Mouse (Mus musculus) ES-Bruce4 (cell line): ENCODE measurements around the gene Proz. TPM values are rescaled to one million over a fixed set of nuclear protein-coding genes. Genes with fewer than 3 reads are reported as not detected.

Experiments used
- H3K27ac ChIP-seq: 2 replicates; pipeline ENCODE4 v1.5.1; 2012; ENCODE audit warnings: low read length, inconsistent platforms; ENCODE audit not compliant: insufficient read depth
- H3K27me3 ChIP-seq: 2 replicates; pipeline ENCODE4 v1.6.1; 2012; ENCODE audit warnings: mild to moderate bottlenecking, low read length, inconsistent platforms; ENCODE audit not compliant: control insufficient read depth, poor library complexity, insufficient read depth, severe bottlenecking
- H3K36me3 ChIP-seq: 2 replicates; pipeline ENCODE4 v1.6.1; 2012; ENCODE audit warnings: inconsistent platforms, mild to moderate bottlenecking, low read length, moderate library complexity; ENCODE audit not compliant: control insufficient read depth, poor library complexity, insufficient read depth, severe bottlenecking
- H3K4me1 ChIP-seq: one replicate; pipeline ENCODE4 v1.8.1; 2011; ENCODE audit warnings: low read length; ENCODE audit not compliant: control insufficient read depth, insufficient read depth
- H3K4me3 ChIP-seq: 2 replicates; pipeline ENCODE4 v1.5.1; 2011; ENCODE audit warnings: low read depth, mild to moderate bottlenecking, low read length
- H3K9ac ChIP-seq: 2 replicates; pipeline ENCODE4 v1.6.1; 2012; ENCODE audit warnings: low read depth, mild to moderate bottlenecking, inconsistent platforms; ENCODE audit not compliant: poor library complexity, severe bottlenecking
- H3K9me3 ChIP-seq: replicated peaks from 2 replicates; pipeline ENCODE4 v1.6.1; 2012; ENCODE audit warnings: mild to moderate bottlenecking, low read length, inconsistent platforms; ENCODE audit not compliant: control insufficient read depth, poor library complexity, insufficient read depth, severe bottlenecking
- CTCF ChIP-seq: IDR thresholded peaks from one replicate; pipeline ENCODE4 v1.8.1; 2011; ENCODE audit warnings: low read depth, low read length
- EP300 ChIP-seq: IDR thresholded peaks from 2 replicates; pipeline ENCODE4 v1.6.1; 2011; ENCODE audit warnings: low read depth, low read length; ENCODE audit not compliant: insufficient read depth
- POLR2A ChIP-seq: IDR thresholded peaks from one replicate; pipeline ENCODE4 v1.8.1; 2011; ENCODE audit warnings: low read length; ENCODE audit not compliant: insufficient read depth
- polyA plus RNA-seq: library from polyadenylated mRNA; stranded (reverse); fragments of >200 nt; gene quantifications from 2 replicates; pipeline ENCODE4 v1.2.4, GENCODE M21; 2011; ENCODE audit warnings: low read depth; ENCODE audit not compliant: missing spikeins, insufficient read depth, insufficient read length

The Proz gene
- polyA plus RNA-seq, 1 experiment = not detected

DNA sequence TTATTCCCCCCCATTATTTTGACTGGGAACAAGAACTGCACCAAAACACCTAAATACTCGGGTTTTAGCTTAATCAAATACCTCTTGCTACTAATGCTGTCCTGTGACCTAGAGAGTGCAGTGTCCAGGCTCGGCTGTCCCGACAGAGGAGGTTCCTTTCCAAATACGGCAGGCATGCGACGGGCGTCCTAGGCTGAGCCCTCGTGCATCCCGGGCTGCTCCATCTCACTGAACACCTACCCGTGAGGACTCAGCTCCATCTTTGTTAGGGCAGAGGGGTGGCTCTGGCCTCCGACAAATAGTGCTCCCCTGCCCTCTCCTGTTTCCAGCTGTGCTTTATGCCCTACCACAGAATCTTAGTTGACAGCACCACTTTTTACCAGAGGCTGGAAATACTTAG lies 51.2 kb downstream of the Proz start:
- no peak for TF ChIP-seq POLR2A
- H3K9ac ChIP-seq = no peak overlapping the region
- H3K4me3 ChIP-seq = no peak overlapping the region
- no peak overlapping the region for H3K27ac ChIP-seq
- no peaks in the 10 kb centered on the region for H3K27me3 ChIP-seq
- no peaks in the 10 kb centered on the region for H3K36me3 ChIP-seq
- no peaks in the 10 kb centered on the region for H3K4me1 ChIP-seq
- H3K9me3 ChIP-seq = no peaks in the 10 kb centered on the region

- Histone ChIP-seq H3K4me1 (no peaks in the 10 kb centered on the region), H3K4me3 (no peak overlapping the region), H3K36me3 (no peaks in the 10 kb centered on the region), H3K27ac (no peak overlapping the region), H3K9ac (no peak overlapping the region), H3K9me3 (no peaks in the 10 kb centered on the region), H3K27me3 (no peaks in the 10 kb centered on the region)
- TF ChIP-seq CTCF = no peak
Observed at GRCm38 (mm10) chr8:13113232-13113631, 52.5 kb downstream of the Proz start.

DNA sequence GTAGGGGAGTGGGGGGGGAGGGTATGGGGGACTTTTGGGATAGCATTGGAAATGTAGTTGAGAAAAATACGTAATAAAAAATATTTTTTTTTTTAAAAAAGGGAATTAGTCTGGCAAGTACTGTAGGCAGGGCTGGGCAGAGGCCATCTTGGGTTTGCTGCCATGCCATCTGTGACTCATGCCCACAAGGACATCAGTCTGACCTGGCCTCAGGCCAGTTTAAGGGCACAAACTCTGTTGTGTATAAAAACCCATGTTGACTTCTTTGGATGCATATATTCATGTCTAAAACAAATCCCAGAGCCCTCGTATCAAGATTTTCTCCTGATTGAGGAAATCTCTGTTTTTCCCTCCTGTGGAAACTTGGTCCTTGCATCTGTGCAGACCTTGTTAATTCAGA lies 56.4 kb downstream of the Proz start:
- no peaks in the 10 kb centered on the region for H3K27me3 ChIP-seq
- H3K9ac ChIP-seq = no peak overlapping the region
- no peaks in the 10 kb centered on the region for H3K9me3 ChIP-seq
- TF ChIP-seq EP300 (no peak), CTCF (no peak), POLR2A (no peak)
- no peak overlapping the region for H3K4me3 ChIP-seq
- no peak overlapping the region for H3K27ac ChIP-seq
- no peaks in the 10 kb centered on the region for H3K36me3 ChIP-seq
- no peaks in the 10 kb centered on the region for H3K4me1 ChIP-seq

GRCm38 (mm10) chr8:13118516-13118915 lies 57.8 kb downstream of the Proz start:
- H3K9me3 ChIP-seq = no peaks in the 10 kb centered on the region
- no peak overlapping the region for H3K4me3 ChIP-seq
- H3K36me3 ChIP-seq = no peaks in the 10 kb centered on the region
- H3K4me1 ChIP-seq = no peaks in the 10 kb centered on the region
- no peak overlapping the region for H3K27ac ChIP-seq
- no peak for TF ChIP-seq CTCF
- no peak for TF ChIP-seq POLR2A
- TF ChIP-seq EP300 = no peak
- H3K27me3 ChIP-seq = no peaks in the 10 kb centered on the region
- no peak overlapping the region for H3K9ac ChIP-seq

DNA sequence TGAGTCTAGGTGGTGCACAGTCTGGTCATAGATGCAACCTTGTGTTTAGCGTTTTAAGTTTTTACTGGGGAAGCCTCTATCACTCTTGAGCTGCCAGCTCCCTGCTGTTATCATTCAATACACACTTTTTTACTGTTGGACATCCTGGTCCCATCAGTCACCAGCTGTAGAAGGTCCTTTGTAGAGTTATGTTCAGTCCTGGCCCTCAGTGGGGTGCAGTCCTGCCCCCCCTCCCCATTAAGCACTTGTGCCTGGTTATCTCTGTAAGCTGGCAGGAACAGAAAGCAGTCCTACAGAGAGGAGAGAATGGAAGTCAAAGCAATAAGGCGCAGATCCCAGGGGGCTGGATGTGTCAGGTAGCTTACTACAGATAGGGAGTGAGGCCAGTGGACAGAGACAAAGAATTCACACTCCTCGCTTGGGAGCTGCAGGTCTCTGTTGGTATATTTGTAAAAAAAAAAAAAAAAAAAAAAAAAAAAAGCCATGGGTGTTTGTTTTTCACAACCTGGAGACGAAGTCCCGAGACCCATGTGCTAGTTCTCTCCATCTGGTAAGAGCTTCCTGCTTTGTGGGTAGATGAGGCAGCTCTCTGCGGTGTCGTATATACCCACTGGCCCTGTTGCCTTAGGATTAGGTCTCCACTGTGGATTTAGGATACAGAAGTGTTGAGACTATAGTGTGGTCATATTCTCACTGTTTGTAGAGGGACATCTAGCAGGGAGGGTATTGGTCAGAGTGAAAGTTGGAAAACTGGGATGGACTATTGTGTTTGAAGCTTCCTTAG lies 60.4 kb downstream of the Proz start:
- Histone ChIP-seq H3K4me1 (no peaks in the 10 kb centered on the region), H3K27me3 (no peaks in the 10 kb centered on the region), H3K36me3 (0 out of 2 replicates have a peak, but pooled peaks cover 2% of the 10 kb centered on the region), H3K27ac (no peak overlapping the region), H3K9me3 (no peaks in the 10 kb centered on the region), H3K9ac (no peak overlapping the region), H3K4me3 (no peak overlapping the region)
- TF ChIP-seq POLR2A (no peak), EP300 (no peak), CTCF (no peak)

DNA sequence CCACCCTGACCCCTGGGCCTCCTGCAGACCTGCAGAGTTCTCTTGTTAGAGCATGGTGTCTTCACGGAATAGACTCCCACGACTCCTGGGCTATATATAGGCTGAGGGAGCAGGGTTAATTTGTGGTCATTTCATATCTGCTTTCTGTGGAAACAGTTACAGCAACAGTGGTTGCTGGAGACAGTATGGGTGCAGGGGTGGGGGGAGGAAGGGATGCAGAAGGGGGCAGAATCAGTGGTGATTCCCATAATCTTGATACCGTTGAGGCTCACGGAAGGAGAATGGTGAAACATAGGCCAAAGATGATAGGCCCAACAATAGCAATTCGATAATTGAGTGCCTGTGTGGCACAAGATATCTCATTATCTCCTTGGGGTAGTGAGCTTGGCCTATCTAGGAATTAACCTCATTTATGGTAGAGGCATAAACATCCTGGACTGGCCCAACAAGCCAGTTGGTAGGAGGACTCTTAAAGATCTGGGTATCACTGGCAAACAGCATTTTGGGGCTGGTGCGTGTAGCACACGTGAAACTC lies 62.2 kb downstream of the Proz start:
- no peak overlapping the region for H3K4me3 ChIP-seq
- no peaks in the 10 kb centered on the region for H3K27me3 ChIP-seq
- H3K9ac ChIP-seq = no peak overlapping the region
- H3K36me3 ChIP-seq = peaks cover 7% of the 10 kb centered on the region; the same call in 1 of the 2 replicates
- no peaks in the 10 kb centered on the region for H3K4me1 ChIP-seq
- TF ChIP-seq POLR2A = no peak
- TF ChIP-seq EP300 = no peak
- TF ChIP-seq CTCF = no peak
- H3K27ac ChIP-seq = no peak overlapping the region
- no peaks in the 10 kb centered on the region for H3K9me3 ChIP-seq
